In the genomic region with DNA sequence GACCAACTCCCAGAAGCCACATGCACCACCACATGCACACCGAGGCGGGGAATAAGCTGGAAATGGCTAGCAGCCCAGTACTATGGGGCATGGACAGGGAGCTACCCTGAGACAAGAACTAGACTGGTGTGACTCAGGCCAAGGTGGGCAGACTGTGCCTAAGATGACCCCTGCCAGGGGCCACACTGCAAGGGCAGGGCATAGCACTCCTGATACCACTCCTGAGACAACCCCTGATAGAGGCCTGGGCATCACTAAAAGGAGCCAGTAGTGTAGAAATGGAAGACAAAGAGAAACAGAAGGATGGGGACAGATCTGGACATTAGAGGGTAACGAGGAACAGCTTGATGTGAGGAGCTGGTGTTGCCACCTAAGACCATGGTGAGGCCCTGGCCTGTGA, we compare ENCODE assay signal across 20 mouse cellular contexts. TPM values are rescaled to one million over a fixed set of nuclear protein-coding genes. Genes with fewer than 3 reads are reported as not detected.
DNase-seq lines count a peak whose midpoint lies in the region; ATAC-seq lines count a peak whose summit lies in the region.
"Had no signal": no experiment of that assay in that cellular context is flagged by ENCODE, and none has a peak within 500 bp of the region (broad histone marks: within the 10 kb centered on the region; RNA-seq: fewer than 3 reads in every experiment).

No protein-coding gene starts in this region.

- H3K27ac ChIP-seq in embryonic facial prominence, embryonic 11.5 days (replicated peaks; ENCODE audit: low read depth, low read length): no peak overlapping the region
- no peak overlapping the region for H3K27ac ChIP-seq in embryonic facial prominence, embryonic 10.5 days (replicated peaks)
- no peak overlapping the region for H3K27ac ChIP-seq in midbrain, embryonic 11.5 days (ENCODE audit: low read depth, low read length)
- no peak overlapping the region for H3K27ac ChIP-seq in midbrain, embryonic 10.5 days (replicated peaks)

- H3K9ac ChIP-seq in embryonic facial prominence, embryonic 11.5 days (replicated peaks; ENCODE audit: low read length): no peak overlapping the region
- no peak overlapping the region for H3K9ac ChIP-seq in midbrain, embryonic 11.5 days (ENCODE audit: low read length)

- no peak overlapping the region for H3K4me2 ChIP-seq in embryonic facial prominence, embryonic 11.5 days (ENCODE audit: low read depth, low read length)
- H3K4me2 ChIP-seq in midbrain, embryonic 11.5 days: no peak overlapping the region

- H3K36me3 ChIP-seq in embryonic facial prominence, embryonic 11.5 days (replicated peaks; ENCODE audit: control insufficient read depth, insufficient read depth, low read depth, low read length): no peaks in the 10 kb centered on the region
- H3K36me3 ChIP-seq in embryonic facial prominence, embryonic 10.5 days (replicated peaks): no peaks in the 10 kb centered on the region
- no peaks in the 10 kb centered on the region for H3K36me3 ChIP-seq in midbrain, embryonic 11.5 days (ENCODE audit: control insufficient read depth, insufficient read depth, low read length)
- H3K36me3 ChIP-seq in midbrain, embryonic 10.5 days: no peaks in the 10 kb centered on the region
- H3K36me3 ChIP-seq: G1E had no signal

- WGBS in embryonic facial prominence, embryonic 11.5 days: 76% methylated on average over 3 of the region's 3 CpGs
- WGBS in embryonic facial prominence, embryonic 10.5 days: 82% methylated on average over 3 of the region's 3 CpGs
- WGBS in midbrain, embryonic 11.5 days: 86% methylated on average over 3 of the region's 3 CpGs
- WGBS in midbrain, embryonic 10.5 days: 84% methylated on average over 3 of the region's 3 CpGs

- H3K4me3 ChIP-seq in embryonic facial prominence, embryonic 11.5 days (ENCODE audit: low read depth, low read length): no peak overlapping the region
- no peak overlapping the region for H3K4me3 ChIP-seq in embryonic facial prominence, embryonic 10.5 days
- no peak overlapping the region for H3K4me3 ChIP-seq in midbrain, embryonic 11.5 days (ENCODE audit: low read depth, low read length)
- no peak overlapping the region for H3K4me3 ChIP-seq in midbrain, embryonic 10.5 days

- no peaks in the 10 kb centered on the region for H3K4me1 ChIP-seq in embryonic facial prominence, embryonic 11.5 days (ENCODE audit: control insufficient read depth, insufficient read depth, low read length)
- no peaks in the 10 kb centered on the region for H3K4me1 ChIP-seq in embryonic facial prominence, embryonic 10.5 days
- no peaks in the 10 kb centered on the region for H3K4me1 ChIP-seq in midbrain, embryonic 11.5 days (ENCODE audit: control insufficient read depth, insufficient read depth, low read length)
- no peaks in the 10 kb centered on the region for H3K4me1 ChIP-seq in midbrain, embryonic 10.5 days

- no peak for DNase-seq in embryonic facial prominence, embryonic 11.5 days (ENCODE audit: low spot score)
- no peak for DNase-seq in embryonic facial prominence, embryonic 10.5 days (ENCODE audit: low spot score)
- DNase-seq in midbrain, embryonic 11.5 days (ENCODE audit: low spot score, missing footprints): peak; percentile 64
- no peak for DNase-seq in midbrain, embryonic 10.5 days (ENCODE audit: low spot score)
- DNase-seq: adrenal gland, adult 2 months; adrenal gland, adult 8-10 months; adrenal gland, postnatal 10 days; adrenal gland, postnatal 14 days; adrenal gland, postnatal 25 days; adrenal gland, postnatal 36 days; B cell, adult 2 months; cerebellum, adult 11 months; cerebellum, adult 11-12 months; cerebellum, adult 18-20 months had no signal

- no peaks in the 10 kb centered on the region for H3K9me3 ChIP-seq in embryonic facial prominence, embryonic 11.5 days (replicated peaks; ENCODE audit: control insufficient read depth, low read length)
- H3K9me3 ChIP-seq in embryonic facial prominence, embryonic 10.5 days: no peaks in the 10 kb centered on the region
- H3K9me3 ChIP-seq in midbrain, embryonic 11.5 days (ENCODE audit: control insufficient read depth, low read length): no peaks in the 10 kb centered on the region
- H3K9me3 ChIP-seq in midbrain, embryonic 10.5 days (replicated peaks): no peaks in the 10 kb centered on the region
- H3K9me3 ChIP-seq: G1E had no signal

- ATAC-seq in embryonic facial prominence, embryonic 11.5 days (replicated peaks; ENCODE audit: insufficient number of reproducible peaks, low FRiP score, low TSS enrichment, low read depth): peak; percentile 18; the same call in 1 of the 2 replicates
- ATAC-seq in midbrain, embryonic 11.5 days (ENCODE audit: low FRiP score): no peak
- ATAC-seq: activated CD4-positive, CD25-positive, alpha-beta regulatory T cell, adult 4 months; CD4-positive, CD25-positive, alpha-beta regulatory T cell, adult 4 months; Patski had no signal

- H3K27me3 ChIP-seq in embryonic facial prominence, embryonic 11.5 days (ENCODE audit: control insufficient read depth, insufficient read depth, low read length): no peaks in the 10 kb centered on the region
- no peaks in the 10 kb centered on the region for H3K27me3 ChIP-seq in embryonic facial prominence, embryonic 10.5 days (replicated peaks; ENCODE audit: low read depth, poor library complexity, severe bottlenecking)
- H3K27me3 ChIP-seq in midbrain, embryonic 11.5 days (ENCODE audit: control insufficient read depth, insufficient read depth, low read length): no peaks in the 10 kb centered on the region
- no peaks in the 10 kb centered on the region for H3K27me3 ChIP-seq in midbrain, embryonic 10.5 days (ENCODE audit: low read depth, poor library complexity, severe bottlenecking)
- H3K27me3 ChIP-seq: CH12.LX had no signal

RNA-seq across cellular contexts. Expression of a gene that starts 28.7 kb away (rescaled TPM):
- 2.8 and 4.2 TPM in 2 replicates for polyA plus RNA-seq in embryonic facial prominence, embryonic 11.5 days (2014; fragmentation: Nextera tagmentation; extraction: Ambion mirVana)
- 1.2 and 2.8 TPM in 2 replicates for polyA plus RNA-seq in embryonic facial prominence, embryonic 10.5 days (2016; fragmentation: Nextera tagmentation; extraction: Ambion mirVana)
- polyA plus RNA-seq in midbrain, embryonic 11.5 days (2014; fragmentation: Nextera tagmentation; extraction: Ambion mirVana): 14.7 and 16.8 TPM in 2 replicates
- 9.2 and 11.2 TPM in 2 replicates for polyA plus RNA-seq in midbrain, embryonic 10.5 days (2016; fragmentation: Nextera tagmentation; extraction: Ambion mirVana)
- polyA plus RNA-seq: activated CD4-positive, CD25-positive, alpha-beta regulatory T cell, adult 4 months; adrenal gland, adult 2 months; C2C12; CD4-positive, CD25-positive, alpha-beta regulatory T cell, adult 4 months; G1E; Patski had no signal
